Mouse (Mus musculus) C2C12 (cell line): ENCODE data around the gene Nckap5l. TPM values are rescaled to one million over a fixed set of nuclear protein-coding genes. Genes with fewer than 3 reads are reported as not detected.
A peak's percentile ranks its signal among the peaks of the same experiment; 100 is the strongest.

Source experiments
- H3K27me3 ChIP-seq: one replicate; pipeline ENCODE4 v1.6.1; 2011; ENCODE audit not compliant: control insufficient read depth, insufficient read depth, insufficient read length
- H3K36me3 ChIP-seq: one replicate; pipeline ENCODE4 v1.6.1; 2011; ENCODE audit not compliant: control insufficient read depth, insufficient read depth
- H3K4me3 ChIP-seq: one replicate; pipeline ENCODE4 v1.5.1; 2011; ENCODE audit warnings: mild to moderate bottlenecking, control low read depth; ENCODE audit not compliant: poor library complexity, insufficient read depth, severe bottlenecking
- H3K79me2 ChIP-seq: one replicate; pipeline ENCODE4 v1.6.1; 2011; ENCODE audit not compliant: control insufficient read depth, insufficient read depth
- H3K79me3 ChIP-seq: one replicate; pipeline ENCODE4 v1.6.1; 2011; ENCODE audit warnings: low read depth, control low read depth
- H3ac ChIP-seq: one replicate; pipeline ENCODE3; 2011; ENCODE audit warnings: low read depth; ENCODE audit not compliant: control insufficient read depth, insufficient read length
- CEBPB ChIP-seq: IDR thresholded peaks from one replicate; pipeline ENCODE4 v1.6.1; 2011; ENCODE audit warnings: low read depth, mild to moderate bottlenecking, control low read depth, moderate library complexity
- CTCF ChIP-seq: IDR thresholded peaks from one replicate; pipeline ENCODE4 v1.5.1; 2011; ENCODE audit not compliant: control insufficient read depth, insufficient read depth, insufficient read length
- FOSL1 ChIP-seq: IDR thresholded peaks from one replicate; pipeline ENCODE4 v1.8.0; 2011; ENCODE audit warnings: mild to moderate bottlenecking, low read length; ENCODE audit not compliant: poor library complexity, insufficient read depth, severe bottlenecking
- MAX ChIP-seq: IDR thresholded peaks from one replicate; pipeline ENCODE4 v1.6.1; 2011; ENCODE audit warnings: mild to moderate bottlenecking, control low read depth
- MYOD1 ChIP-seq: IDR thresholded peaks from one replicate; pipeline ENCODE4 v1.6.1; 2011; ENCODE audit warnings: low read depth; ENCODE audit not compliant: control insufficient read depth, insufficient read length
- MYOG ChIP-seq: IDR thresholded peaks from one replicate; pipeline ENCODE4 v1.6.1; 2011; ENCODE audit not compliant: control insufficient read depth, insufficient read length; ENCODE audit errors: extremely low read depth
- USF1 ChIP-seq: IDR thresholded peaks from one replicate; pipeline ENCODE4 v1.6.1; 2011; ENCODE audit warnings: low read depth, mild to moderate bottlenecking, control low read depth, moderate library complexity
- polyA plus RNA-seq: library from polyadenylated mRNA; unstranded; fragments of >200 nt; fragmentation: generic; extraction: Trizol; gene quantifications from one replicate; pipeline ENCODE4 v1.2.1, GENCODE M21; 2012; ENCODE audit warnings: missing spikeins

Nckap5l gene
- polyA plus RNA-seq, 1 experiment: 17.7 TPM

- Histone ChIP-seq H3K36me3 (no peaks in the 10 kb centered on the region), H3K79me2 (no peaks in the 10 kb centered on the region), H3K27me3 (no peaks in the 10 kb centered on the region), H3ac (no peak overlapping the region), H3K4me3 (no peak overlapping the region), H3K79me3 (no peaks in the 10 kb centered on the region)
- TF ChIP-seq CEBPB (no peak), USF1 (no peak), CTCF (no peak), MYOD1 (no peak), MYOG (no peak)
These were observed 42.8 kb upstream of the Nckap5l start for GRCm38 (mm10) chr15:99500320-99500719.

- H3ac ChIP-seq: no peak overlapping the region
- H3K36me3 ChIP-seq: no peaks in the 10 kb centered on the region
- H3K4me3 ChIP-seq: no peak overlapping the region
- no peaks in the 10 kb centered on the region for H3K79me2 ChIP-seq
- TF ChIP-seq MYOG: no peak
- TF ChIP-seq MAX: no peak
- TF ChIP-seq MYOD1: no peak
- no peak for TF ChIP-seq USF1
- no peak for TF ChIP-seq FOSL1
- TF ChIP-seq CTCF: no peak
- no peaks in the 10 kb centered on the region for H3K79me3 ChIP-seq
- no peaks in the 10 kb centered on the region for H3K27me3 ChIP-seq
These were observed 42.2 kb upstream of the Nckap5l start for GRCm38 (mm10) chr15:99499726-99500125.

DNA sequence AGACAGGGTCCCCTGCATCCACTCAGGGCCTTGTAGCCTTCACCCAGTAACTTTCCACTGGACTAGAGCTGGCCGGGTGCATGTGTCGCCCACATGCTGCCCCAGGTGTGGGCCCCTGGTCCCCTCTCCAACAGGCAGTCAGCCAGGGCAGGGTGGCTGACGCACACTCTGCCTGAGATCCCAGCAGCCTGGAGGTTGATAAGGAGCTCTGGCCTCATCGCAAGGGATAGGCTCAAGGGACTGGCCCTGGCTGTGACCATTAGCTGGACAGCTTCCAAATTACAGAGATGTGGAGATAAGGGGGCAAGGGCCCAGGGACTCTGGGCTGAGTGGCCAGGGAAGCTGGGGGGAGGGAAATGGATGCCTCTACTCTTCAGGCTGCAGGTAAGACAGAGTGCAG, 41.2 kb upstream of the Nckap5l start:
- Histone ChIP-seq H3K36me3 (no peaks in the 10 kb centered on the region), H3K79me2 (no peaks in the 10 kb centered on the region), H3K79me3 (no peaks in the 10 kb centered on the region), H3K27me3 (no peaks in the 10 kb centered on the region), H3K4me3 (no peak overlapping the region), H3ac (no peak overlapping the region)
- TF ChIP-seq USF1: no peak
- no peak for TF ChIP-seq FOSL1
- no peak for TF ChIP-seq CEBPB
- no peak for TF ChIP-seq MYOG
- no peak for TF ChIP-seq MAX
- TF ChIP-seq MYOD1: no peak
- TF ChIP-seq CTCF: no peak

DNA sequence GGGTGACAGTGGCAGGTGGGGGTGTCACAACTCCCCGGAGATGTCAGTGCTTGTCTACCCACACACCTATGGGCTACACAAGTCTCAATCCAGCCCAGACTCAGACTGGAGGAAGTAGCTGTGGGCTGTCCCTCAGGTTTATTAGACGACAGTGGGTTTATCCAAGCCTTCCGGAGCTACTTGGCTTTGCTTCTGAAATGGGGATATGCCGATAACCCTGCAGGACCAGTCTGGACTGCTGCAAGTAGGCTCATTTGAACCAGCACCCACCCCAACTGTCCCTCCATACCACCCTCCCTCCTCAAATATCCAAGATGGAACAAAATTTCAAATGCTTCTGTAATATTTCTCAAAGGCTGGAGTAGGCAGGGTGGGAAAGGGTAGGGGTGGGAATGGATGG, 40.8 kb upstream of the Nckap5l start:
- Histone ChIP-seq H3ac (no peak overlapping the region), H3K79me3 (no peaks in the 10 kb centered on the region), H3K4me3 (no peak overlapping the region), H3K27me3 (no peaks in the 10 kb centered on the region), H3K79me2 (no peaks in the 10 kb centered on the region), H3K36me3 (no peaks in the 10 kb centered on the region)
- no peak for TF ChIP-seq CTCF
- TF ChIP-seq FOSL1: no peak
- TF ChIP-seq MYOG: no peak
- no peak for TF ChIP-seq MAX
- TF ChIP-seq USF1: no peak
- no peak for TF ChIP-seq MYOD1
- no peak for TF ChIP-seq CEBPB

DNA sequence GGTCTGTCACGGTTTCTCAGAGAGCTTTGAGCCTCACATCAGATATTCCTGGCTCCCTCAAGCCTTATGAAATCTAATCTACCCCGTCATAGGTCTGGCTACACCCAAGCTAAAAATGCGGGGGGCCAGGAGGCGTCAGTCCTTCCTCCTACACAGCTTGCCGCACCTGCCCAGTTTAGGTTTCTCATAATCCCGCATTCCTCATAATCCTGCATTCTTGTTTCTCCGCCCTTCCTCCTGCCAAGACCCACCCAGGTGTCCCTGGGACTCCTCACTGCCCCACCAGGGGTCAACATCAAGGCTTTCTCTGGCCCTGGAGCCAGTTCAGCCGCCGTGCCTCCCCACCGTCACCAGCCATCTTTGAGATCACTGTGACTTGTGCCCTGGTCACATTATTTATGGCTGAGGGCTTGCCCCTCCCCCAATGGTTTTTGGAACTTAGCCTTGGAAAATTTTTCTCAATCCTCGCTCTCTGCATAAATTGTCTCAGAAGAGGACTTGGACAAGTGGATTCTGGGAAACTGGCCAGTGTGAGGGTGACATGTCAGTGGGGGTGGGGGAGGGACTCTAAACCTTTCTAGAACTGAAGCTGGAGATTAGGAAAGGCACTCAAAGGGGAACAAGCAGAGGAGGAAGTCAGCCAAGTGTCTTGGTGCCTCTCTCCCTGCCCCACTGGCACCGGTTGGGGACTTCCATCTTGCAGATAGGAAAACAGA, 40.1 kb upstream of the Nckap5l start:
- H3K4me3 ChIP-seq: no peak overlapping the region
- no peaks in the 10 kb centered on the region for H3K36me3 ChIP-seq
- no peaks in the 10 kb centered on the region for H3K79me3 ChIP-seq
- TF ChIP-seq USF1 (no peak), MAX (no peak), MYOD1 (no peak), CEBPB (no peak), CTCF (no peak), MYOG (no peak), FOSL1 (no peak)
- no peak overlapping the region for H3ac ChIP-seq
- no peaks in the 10 kb centered on the region for H3K27me3 ChIP-seq
- no peaks in the 10 kb centered on the region for H3K79me2 ChIP-seq

GRCm38 (mm10) chr15:99497061-99497460, 39.5 kb upstream of the Nckap5l start:
- TF ChIP-seq FOSL1: no peak
- TF ChIP-seq CTCF: peak; percentile 44
- no peaks in the 10 kb centered on the region for H3K27me3 ChIP-seq
- H3K36me3 ChIP-seq: no peaks in the 10 kb centered on the region
- H3K79me2 ChIP-seq: no peaks in the 10 kb centered on the region
- H3K4me3 ChIP-seq: no peak overlapping the region
- no peaks in the 10 kb centered on the region for H3K79me3 ChIP-seq
- H3ac ChIP-seq: no peak overlapping the region
